In the genomic region with DNA sequence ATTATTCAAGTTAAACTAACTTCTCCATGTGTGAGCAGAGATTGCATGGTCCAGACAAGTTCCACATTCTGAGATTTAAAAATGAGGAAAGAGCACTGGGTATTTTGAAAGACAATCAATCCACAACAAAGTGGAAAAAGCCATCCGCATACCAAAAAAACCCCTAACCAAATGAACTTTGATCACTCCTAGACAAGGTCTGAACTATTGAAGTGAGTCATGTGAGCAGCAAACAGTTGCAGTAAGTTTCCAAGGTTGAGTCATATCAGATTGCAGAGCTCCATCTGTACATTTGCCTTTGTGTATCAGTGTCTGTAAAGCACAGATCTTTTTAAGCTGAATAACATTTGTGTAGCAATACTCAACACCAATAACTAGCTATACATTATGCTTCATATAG, we compare ENCODE assay signal across 1 mouse cellular context.
TF ChIP-seq lines count a peak whose summit lies in the region.

No protein-coding gene starts in this region.

TF ChIP-seq in CH12.LX, 34 proteins besides CTCF, POLR2A, EP300 and RAD21 (continued from another document):
- TF ChIP-seq ZNF384 (IDR thresholded peaks at IDR 0.05; ENCODE audit: low read depth, low read length) (peak; percentile 80), KAT2A (IDR thresholded peaks at IDR 0.05; ENCODE audit: insufficient replicate concordance, low read length) (no peak), PAX5 (IDR thresholded peaks at IDR 0.05; ENCODE audit: low read length) (no peak), CHD2 (IDR thresholded peaks at IDR 0.05; ENCODE audit: low read length) (peak; percentile 63; the same call in 1 of the 2 replicates), NRF1 (IDR thresholded peaks at IDR 0.05; ENCODE audit: low read depth, low read length) (no peak), ZMIZ1 (IDR thresholded peaks at IDR 0.05; ENCODE audit: low read depth, low read length) (no peak)
